Comparison of ENCODE assay signal across 9 mouse cellular contexts in the genomic region with DNA sequence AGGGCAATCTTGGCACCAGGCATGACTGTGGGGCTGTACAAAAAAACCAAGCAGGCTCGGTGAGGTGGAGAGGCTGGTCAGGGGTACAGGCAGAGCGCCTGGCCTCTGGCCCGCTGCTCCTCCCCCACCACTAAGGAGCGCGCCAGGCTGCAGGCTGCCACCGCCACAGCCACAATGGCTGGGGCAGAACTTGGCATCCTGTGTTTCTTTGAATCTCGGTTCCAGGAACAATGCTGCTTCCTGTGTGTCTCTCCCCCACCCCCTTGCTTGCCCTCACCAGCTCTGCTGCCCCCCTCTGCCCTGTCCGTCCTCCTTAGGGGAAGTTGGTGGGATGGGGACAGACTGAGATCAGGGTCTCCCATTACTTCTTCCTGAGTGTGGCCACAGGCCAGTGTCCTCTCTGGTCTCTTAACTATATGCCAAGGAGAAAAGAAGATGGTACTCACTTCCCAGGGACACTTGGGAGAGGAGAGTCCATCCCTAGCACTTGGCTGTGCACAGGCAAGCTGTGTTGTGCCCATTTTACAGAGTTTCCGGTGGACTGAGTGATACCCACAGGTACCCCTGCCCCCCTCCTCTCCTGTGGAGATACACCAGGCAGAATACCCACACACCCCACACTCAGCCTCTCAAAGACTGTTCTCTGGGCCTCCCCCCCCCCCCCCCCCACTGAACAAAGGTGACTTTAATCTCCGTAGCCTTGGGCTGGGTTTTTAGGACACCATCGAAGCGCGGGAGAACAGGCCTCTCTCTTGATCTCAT. TPM values are rescaled to one million over a fixed set of nuclear protein-coding genes. Genes with fewer than 3 reads are reported as not detected.
DNase-seq lines count a peak whose midpoint lies in the region; ATAC-seq lines count a peak whose summit lies in the region.
"Had no signal": no experiment of that assay in that cellular context is flagged by ENCODE, and none has a peak within 500 bp of the region (broad histone marks: within the 10 kb centered on the region; RNA-seq: fewer than 3 reads in every experiment).

No protein-coding gene starts in this region.

- peak overlapping the region; percentile 76 for H3K4me2 ChIP-seq in embryonic facial prominence, embryonic 12.5 days (replicated peaks)
- H3K4me2 ChIP-seq in hindbrain, embryonic 12.5 days (replicated peaks): peak overlapping the region; percentile 74
- peak overlapping the region; percentile 52 for H3K4me2 ChIP-seq in midbrain, embryonic 16.5 days (ENCODE audit: low read length)

- no peaks in the 10 kb centered on the region for H3K9me3 ChIP-seq in embryonic facial prominence, embryonic 12.5 days
- H3K9me3 ChIP-seq in hindbrain, embryonic 12.5 days (replicated peaks): no peaks in the 10 kb centered on the region
- H3K9me3 ChIP-seq in midbrain, embryonic 16.5 days (replicated peaks; ENCODE audit: control insufficient read depth, low read length, poor library complexity, severe bottlenecking): no peaks in the 10 kb centered on the region

- H3K36me3 ChIP-seq in embryonic facial prominence, embryonic 12.5 days: 0 out of 2 replicates have a peak, but pooled peaks cover 5% of the 10 kb centered on the region
- peaks cover 21% of the 10 kb centered on the region for H3K36me3 ChIP-seq in hindbrain, embryonic 12.5 days
- H3K36me3 ChIP-seq in midbrain, embryonic 16.5 days (ENCODE audit: control insufficient read depth, insufficient read depth, low read length): no peaks in the 10 kb centered on the region

- no peak for ATAC-seq in embryonic facial prominence, embryonic 12.5 days (ENCODE audit: insufficient number of reproducible peaks, insufficient read depth, low FRiP score, low TSS enrichment)
- ATAC-seq in hindbrain, embryonic 12.5 days (ENCODE audit: low FRiP score): no peak
- ATAC-seq in midbrain, embryonic 16.5 days: peak; percentile 50

- H3K27me3 ChIP-seq in embryonic facial prominence, embryonic 12.5 days: peaks cover 83% of the 10 kb centered on the region
- H3K27me3 ChIP-seq in hindbrain, embryonic 12.5 days: peaks cover 37% of the 10 kb centered on the region
- peaks cover 8% of the 10 kb centered on the region for H3K27me3 ChIP-seq in midbrain, embryonic 16.5 days (ENCODE audit: control insufficient read depth, insufficient read depth, low read depth, low read length)

- DNase-seq in adrenal gland, adult (ENCODE audit: inconsistent age in 2 of 2, low spot score in 1 of 2): peak; percentile 44 to 70
- no peak for DNase-seq in adrenal gland, adult 8-10 months
- DNase-seq in 416B (ENCODE audit: low read depth) (peak; percentile 70), liver (peak; percentile 46)
- DNase-seq in urinary bladder, adult 18-20 months (ENCODE audit: low spot score in 2 of 2): no peak

- peak overlapping the region; percentile 63 for H3K9ac ChIP-seq in embryonic facial prominence, embryonic 12.5 days
- H3K9ac ChIP-seq in hindbrain, embryonic 12.5 days: peak overlapping the region; percentile 85
- H3K9ac ChIP-seq in midbrain, embryonic 16.5 days (ENCODE audit: low read depth, low read length): peak overlapping the region; percentile 70

- peak overlapping the region; percentile 53 for H3K4me3 ChIP-seq in embryonic facial prominence, embryonic 12.5 days
- H3K4me3 ChIP-seq in hindbrain, embryonic 12.5 days: peak overlapping the region; percentile 64
- peak overlapping the region; percentile 56 for H3K4me3 ChIP-seq in midbrain, embryonic 16.5 days (ENCODE audit: low read depth, low read length)

- WGBS in embryonic facial prominence, embryonic 12.5 days: 5% methylated on average over 13 of the region's 13 CpGs
- WGBS in hindbrain, embryonic 12.5 days: 10% methylated on average over 13 of the region's 13 CpGs
- WGBS in midbrain, embryonic 16.5 days: 9% methylated on average over 13 of the region's 13 CpGs

- H3K27ac ChIP-seq in embryonic facial prominence, embryonic 12.5 days: peak overlapping the region; percentile 85
- H3K27ac ChIP-seq in hindbrain, embryonic 12.5 days: peak overlapping the region; percentile 96
- peak overlapping the region; percentile 83 for H3K27ac ChIP-seq in midbrain, embryonic 16.5 days (ENCODE audit: low read length)

- H3K4me1 ChIP-seq in embryonic facial prominence, embryonic 12.5 days: peaks cover 69% of the 10 kb centered on the region
- peaks cover 81% of the 10 kb centered on the region for H3K4me1 ChIP-seq in hindbrain, embryonic 12.5 days
- peaks cover 36% of the 10 kb centered on the region for H3K4me1 ChIP-seq in midbrain, embryonic 16.5 days (ENCODE audit: control insufficient read depth, insufficient read depth, low read length)

RNA-seq across cellular contexts. Expression of a gene that starts 2.6 kb away (rescaled TPM):
- total RNA-seq in adrenal gland, adult 8-10 months (2022): 10 to 100 TPM; 11.6 to 18.9 (median 17.2) TPM
- 14.0 and 14.2 TPM in 2 replicates for polyA plus RNA-seq in embryonic facial prominence, embryonic 12.5 days (2016; fragmentation: Nextera tagmentation; extraction: Ambion mirVana)
- polyA plus RNA-seq in hindbrain, embryonic 12.5 days (2016; fragmentation: Nextera tagmentation; extraction: Ambion mirVana): 23.8 and 27.6 TPM in 2 replicates
- 18.4 and 23.1 TPM in 2 replicates for polyA plus RNA-seq in midbrain, embryonic 16.5 days (2015; fragmentation: Nextera tagmentation; extraction: Ambion mirVana)

RNA-seq across cellular contexts. Expression of a gene that starts 39.1 kb away (rescaled TPM):
- 100 to 1,000 TPM in 1 of 4 experiments, 10 to 100 TPM in 3; 49.8 to 100 (median 77.4) TPM for total RNA-seq in adrenal gland, adult 8-10 months (2022)
- polyA plus RNA-seq in embryonic facial prominence, embryonic 12.5 days (2016; fragmentation: Nextera tagmentation; extraction: Ambion mirVana): 60.6 and 62.6 TPM in 2 replicates
- polyA plus RNA-seq in hindbrain, embryonic 12.5 days (2016; fragmentation: Nextera tagmentation; extraction: Ambion mirVana): 83.7 and 98.3 TPM in 2 replicates
- polyA plus RNA-seq in midbrain, embryonic 16.5 days (2015; fragmentation: Nextera tagmentation; extraction: Ambion mirVana): 56.0 and 61.5 TPM in 2 replicates

RNA-seq across cellular contexts. Expression of a gene that starts 44.8 kb away (rescaled TPM):
- total RNA-seq in adrenal gland, adult 8-10 months (2022): not detected
- 0.53 and 1.1 TPM in 2 replicates for polyA plus RNA-seq in embryonic facial prominence, embryonic 12.5 days (2016; fragmentation: Nextera tagmentation; extraction: Ambion mirVana)
- not detected in 2 replicates for polyA plus RNA-seq in hindbrain, embryonic 12.5 days (2016; fragmentation: Nextera tagmentation; extraction: Ambion mirVana)
- polyA plus RNA-seq in midbrain, embryonic 16.5 days (2015; fragmentation: Nextera tagmentation; extraction: Ambion mirVana): 0.43 TPM in 1 of 2 replicates, not detected in the other
- total RNA-seq: heart, postnatal 36 days had no signal

Comparison
In these comparisons a context has a peak if more than half of its experiments do, and no peak if none do; other contexts are left out.
1. DNase-seq: peak in adrenal gland, adult (2 of 2), 416B (single experiment) and liver (single experiment); none in adrenal gland, adult 8-10 months (single experiment) and urinary bladder, adult 18-20 months (0 of 2).
2. Peak in every context shown above with its lines, with median percentiles within 50 percentile points of each other: H3K27ac ChIP-seq, H3K4me2 ChIP-seq, H3K4me3 ChIP-seq and H3K9ac ChIP-seq.